Mouse (Mus musculus) spleen, adult 12 weeks (tissue): ENCODE measurements around the gene Hist1h3a.
"Not testable (repeated sequence)": the region's sequence is repeated elsewhere in the genome, so short reads cannot be mapped to it uniquely, and the experiment has no call there.

Source experiments
- DNase-seq: peaks from one replicate; pipeline ENCODE4 v3.0.0; 2022; ENCODE audit warnings: low spot score

The Hist1h3a gene

GRCm38 (mm10) chr13:23743215-23743614 is 19.0 kb downstream of the Hist1h3a start:
- DNase-seq, result no peak

DNA sequence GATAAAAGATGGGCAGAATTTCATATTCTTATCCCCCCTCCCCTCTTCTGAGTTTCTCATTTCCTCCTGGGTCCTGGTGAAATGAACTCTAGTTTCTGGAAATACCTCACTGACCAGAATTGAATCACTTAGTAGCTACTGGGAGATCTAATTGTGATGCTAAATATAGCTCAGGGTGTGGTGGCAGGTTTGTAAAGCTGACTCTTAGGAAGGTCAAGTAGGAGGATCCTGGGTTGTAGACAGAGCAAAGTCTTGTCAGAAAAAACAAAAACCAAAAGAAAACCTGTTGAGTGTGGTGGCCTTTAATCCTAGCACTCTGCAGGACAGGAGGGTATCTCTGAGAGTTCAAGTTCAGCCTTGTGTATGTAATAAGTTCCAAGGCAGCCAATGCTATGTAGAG is 20.2 kb downstream of the Hist1h3a start:
- no peak for DNase-seq

- DNase-seq, result no peak
Measured at GRCm38 (mm10) chr13:23740910-23741309, 21.3 kb downstream of the Hist1h3a start.

DNA sequence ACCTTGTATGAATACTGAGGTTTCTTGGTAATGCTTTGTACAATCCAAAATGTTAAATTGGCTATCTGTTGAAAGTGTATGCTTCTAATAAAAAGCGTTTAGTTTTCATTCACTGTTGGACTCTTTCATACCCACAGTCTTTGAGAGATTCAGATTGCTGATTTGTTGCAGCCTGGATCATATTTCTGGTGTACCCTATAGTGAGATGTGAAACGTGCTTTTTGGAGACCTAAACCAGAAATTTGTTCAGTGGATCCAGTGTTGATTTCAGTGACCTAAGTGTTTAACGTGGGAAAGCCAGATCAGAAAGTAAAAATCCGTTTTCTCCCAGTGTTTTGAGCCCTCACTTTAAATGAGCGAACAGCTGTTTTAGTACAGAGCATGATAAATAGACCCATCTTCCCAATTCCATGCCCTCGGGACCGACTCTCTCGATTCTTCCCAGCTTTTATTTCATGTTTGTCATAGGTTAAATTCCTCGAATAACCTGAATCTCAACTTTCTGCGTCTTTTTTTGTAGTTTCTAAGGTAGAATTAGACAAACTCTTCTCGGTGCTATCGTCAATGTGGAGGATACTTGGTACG is 21.8 kb downstream of the Hist1h3a start:
- no peak for DNase-seq

GRCm38 (mm10) chr13:23739922-23740252 is 22.3 kb downstream of the Hist1h3a start:
- DNase-seq, result no peak

GRCm38 (mm10) chr13:23739069-23739921 is 22.9 kb downstream of the Hist1h3a start:
- peak; percentile 91 for DNase-seq

DNA sequence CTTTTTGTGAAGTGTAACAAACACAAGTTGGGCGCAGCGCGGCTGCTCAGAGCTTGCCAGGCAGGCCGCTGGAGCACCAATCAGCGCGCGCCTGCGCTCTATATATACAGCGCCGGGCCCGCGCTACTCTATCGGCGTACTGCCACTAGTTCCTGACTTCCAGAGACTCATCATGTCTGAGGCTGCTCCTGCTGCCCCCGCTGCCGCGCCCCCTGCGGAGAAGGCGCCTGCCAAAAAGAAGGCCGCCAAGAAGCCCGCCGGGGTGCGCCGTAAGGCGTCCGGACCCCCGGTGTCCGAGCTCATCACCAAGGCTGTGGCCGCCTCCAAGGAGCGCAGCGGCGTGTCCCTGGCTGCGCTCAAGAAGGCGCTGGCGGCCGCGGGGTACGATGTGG is 23.5 kb downstream of the Hist1h3a start, which contains the start of gene Hist1h1c:
TSS of gene Hist1h1c (plus strand) at position 132 of the 392 bp plus-strand sequence.
- peak; percentile 98 for DNase-seq

GRCm38 (mm10) chr13:23738041-23738440 is 24.1 kb downstream of the Hist1h3a start:
- DNase-seq, result no peak

GRCm38 (mm10) chr13:23737091-23737490 is 25.1 kb downstream of the Hist1h3a start:
- no peak for DNase-seq

DNA sequence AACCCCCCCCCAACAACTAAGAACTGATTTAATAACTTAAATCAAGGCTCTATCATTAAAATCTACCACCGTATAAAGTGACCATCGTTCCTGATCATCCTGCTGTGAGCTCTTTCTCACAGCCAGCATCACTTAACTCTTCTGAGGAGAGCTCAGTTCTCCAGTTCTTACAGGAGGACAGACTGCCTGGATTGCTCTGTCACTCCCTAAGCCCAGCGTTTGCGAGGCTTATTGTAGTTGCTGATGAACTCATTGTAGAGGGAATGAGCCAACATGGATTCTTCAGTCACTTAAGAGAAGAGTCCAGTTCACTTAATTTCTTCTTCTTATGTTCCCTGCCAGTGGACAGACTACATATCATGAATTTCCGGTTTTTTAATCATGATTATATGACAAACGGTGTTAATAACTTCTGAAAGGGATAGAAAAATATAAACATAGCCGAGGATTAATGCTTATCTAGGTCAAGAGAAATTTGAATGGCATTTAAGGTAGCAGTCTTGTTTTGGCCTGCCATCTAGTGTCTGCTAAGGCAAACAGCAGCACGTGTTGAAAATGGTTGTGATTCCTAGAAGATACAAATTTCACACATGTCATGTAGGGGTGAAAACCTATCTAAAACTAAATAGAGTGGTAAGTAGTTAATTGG is 29.9 kb downstream of the Hist1h3a start:
- DNase-seq, result no peak

- DNase-seq, result no peak
Measured at GRCm38 (mm10) chr13:23730479-23730878, 31.7 kb downstream of the Hist1h3a start.

GRCm38 (mm10) chr13:23729706-23730105 is 32.5 kb downstream of the Hist1h3a start:
- no peak for DNase-seq

DNA sequence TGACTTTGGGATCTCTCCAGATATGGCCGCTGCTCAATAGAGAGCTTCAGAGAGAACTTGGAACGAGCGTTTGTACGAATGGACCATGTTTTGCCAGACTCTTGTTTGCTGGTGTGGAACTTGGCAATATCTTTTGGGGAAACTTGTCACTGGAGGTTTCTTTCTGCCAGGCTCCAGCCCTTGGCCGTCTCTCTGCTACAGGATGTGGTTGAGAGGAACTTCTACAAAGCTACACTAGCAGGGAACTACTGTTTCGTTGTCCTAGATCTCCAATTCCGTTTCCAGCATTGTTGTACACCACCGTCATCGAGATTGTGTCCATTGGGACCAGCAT is 33.0 kb downstream of the Hist1h3a start:
- DNase-seq, result no peak

GRCm38 (mm10) chr13:23728472-23729191 is 33.6 kb downstream of the Hist1h3a start:
- DNase-seq, result no peak

DNA sequence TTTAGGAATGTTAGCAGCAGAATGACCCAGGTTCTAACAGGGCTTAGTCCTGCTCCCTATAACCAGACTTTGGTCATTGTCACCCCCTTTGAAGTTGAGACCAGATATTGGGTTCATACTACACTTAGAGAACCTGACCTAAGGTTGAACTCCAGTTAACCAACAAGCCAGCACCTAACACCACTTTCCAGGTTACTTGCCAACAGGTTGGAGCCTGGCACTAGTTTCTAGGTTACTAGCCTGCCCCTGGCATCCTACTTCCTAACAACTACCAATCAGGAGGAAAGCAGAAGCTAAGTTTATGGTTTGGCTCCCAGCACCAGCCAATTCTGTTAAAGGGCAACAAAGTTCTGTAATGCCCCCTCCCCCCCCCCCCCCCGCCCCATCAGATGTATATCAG is 37.0 kb downstream of the Hist1h3a start:
- DNase-seq, result no peak

- DNase-seq, result no peak
Measured at GRCm38 (mm10) chr13:23724239-23724638, 37.9 kb downstream of the Hist1h3a start.

DNA sequence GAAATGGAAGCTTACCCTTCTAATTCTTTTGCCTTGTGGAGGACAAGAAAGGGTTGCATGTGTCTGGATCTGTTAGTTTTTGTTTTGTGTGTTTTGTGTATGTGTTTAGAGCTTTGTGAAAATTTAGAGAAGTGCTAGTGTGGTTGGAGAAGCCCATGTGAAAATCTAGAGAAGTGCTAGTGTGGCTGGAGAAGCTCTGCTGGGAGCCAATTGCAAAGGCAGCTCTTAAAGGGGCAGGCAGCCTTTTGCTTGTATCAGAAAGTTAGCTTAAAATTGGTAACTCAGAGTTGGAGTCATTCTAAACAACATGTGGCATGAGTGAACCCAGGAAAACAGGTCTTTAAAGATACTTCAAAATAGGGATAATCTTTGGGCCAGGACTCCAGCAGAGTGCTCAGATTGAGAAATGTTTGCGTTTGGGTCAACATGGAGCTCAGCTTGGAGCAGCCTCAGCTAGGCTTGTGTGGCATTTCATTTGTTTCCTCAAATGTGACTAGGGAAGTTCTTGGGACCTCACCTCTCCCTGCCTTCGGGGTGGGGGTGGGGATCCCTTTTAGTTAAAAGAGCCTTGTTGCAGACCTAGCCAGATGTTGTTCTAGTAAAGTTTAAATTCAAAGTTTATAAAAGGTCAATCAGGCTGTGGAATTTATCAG is 44.5 kb downstream of the Hist1h3a start:
- DNase-seq, result not testable (repeated sequence)

DNA sequence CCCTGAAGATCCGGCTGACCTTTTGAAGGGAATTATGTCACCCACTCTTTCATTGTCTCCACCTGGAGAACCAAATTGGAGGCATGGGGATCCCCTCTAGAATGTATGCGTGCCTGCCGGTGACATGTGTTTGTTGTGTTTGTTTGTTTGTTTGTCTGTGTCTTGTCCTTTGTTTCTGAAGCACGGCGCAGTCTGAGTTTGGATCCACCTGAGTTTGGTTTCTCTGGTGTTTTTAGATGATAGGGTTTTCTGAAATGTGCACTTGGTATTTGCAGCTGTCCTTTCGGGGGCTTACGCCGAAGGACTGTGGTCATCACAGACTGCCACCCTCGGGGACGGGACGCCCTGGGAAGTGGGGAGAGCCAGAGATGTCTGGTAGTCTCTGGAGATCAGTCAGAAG is 45.0 kb downstream of the Hist1h3a start:
- no peak for DNase-seq

- DNase-seq, result no peak
Measured at GRCm38 (mm10) chr13:23716261-23717042, 45.7 kb downstream of the Hist1h3a start.
